Mouse (Mus musculus) neural tube, embryonic 12.5 days (tissue): ENCODE measurements around the gene 1700029I15Rik. TPM values are rescaled to one million over a fixed set of nuclear protein-coding genes. Genes with fewer than 3 reads are reported as not detected.
A peak's percentile ranks its signal among the peaks of the same experiment; 100 is the strongest.

ENCODE experiments used
- ATAC-seq: fragments of 200-750 bp; cut with Nextera tagmentation; 2 replicates; pipeline ENCODE4 v1.8.0; 2017; ENCODE audit warnings: low read depth, mild to moderate bottlenecking, moderate TSS enrichment, moderate library complexity; ENCODE audit not compliant: low FRiP score
- H3K27ac ChIP-seq: fragments of 300-500 bp; sonication (generic); 2 replicates; pipeline ENCODE4 v1.5.1; 2016
- H3K27me3 ChIP-seq: fragments of 300-500 bp; sonication (generic); replicated peaks from 2 replicates; pipeline ENCODE4 v1.6.1; 2016; ENCODE audit warnings: mild to moderate bottlenecking
- H3K36me3 ChIP-seq: fragments of 300-500 bp; sonication (generic); 2 replicates; pipeline ENCODE4 v1.6.1; 2016; ENCODE audit warnings: mild to moderate bottlenecking
- H3K4me1 ChIP-seq: fragments of 300-500 bp; sonication (generic); 2 replicates; pipeline ENCODE4 v1.6.1; 2016
- H3K4me2 ChIP-seq: fragments of 300-500 bp; sonication (generic); replicated peaks from 2 replicates; pipeline ENCODE4 v1.6.1; 2016; ENCODE audit warnings: mild to moderate bottlenecking
- H3K4me3 ChIP-seq: fragments of 300-500 bp; sonication (generic); 2 replicates; pipeline ENCODE4 v1.5.1; 2016
- H3K9ac ChIP-seq: fragments of 300-500 bp; sonication (generic); 2 replicates; pipeline ENCODE4 v1.6.1; 2016; ENCODE audit warnings: mild to moderate bottlenecking
- H3K9me3 ChIP-seq: fragments of 300-500 bp; sonication (generic); 2 replicates; pipeline ENCODE4 v1.6.1; 2016; ENCODE audit warnings: mild to moderate bottlenecking
- WGBS: fragments of 180-500 bp; shearing (Covaris S2); methylation state at CpG from one replicate; pipeline ENCODE4 v1.1.7; 2016; 5-methylcytosine and 5-hydroxymethylcytosine counted together
- microRNA-seq: library from miRNA; unstranded; fragments of <30 nt; microRNA quantifications from one replicate; pipeline ENCODE4, GENCODE M21; 2017
- polyA plus RNA-seq: library from polyadenylated mRNA; unstranded; fragments of >200 nt; fragmentation: Nextera tagmentation; extraction: Ambion mirVana; gene quantifications from 2 replicates; pipeline ENCODE4 v1.2.1, GENCODE M21; 2016

Gene 1700029I15Rik
- polyA plus RNA-seq, 1 experiment from 2014 or later, result 7.3 TPM

DNA sequence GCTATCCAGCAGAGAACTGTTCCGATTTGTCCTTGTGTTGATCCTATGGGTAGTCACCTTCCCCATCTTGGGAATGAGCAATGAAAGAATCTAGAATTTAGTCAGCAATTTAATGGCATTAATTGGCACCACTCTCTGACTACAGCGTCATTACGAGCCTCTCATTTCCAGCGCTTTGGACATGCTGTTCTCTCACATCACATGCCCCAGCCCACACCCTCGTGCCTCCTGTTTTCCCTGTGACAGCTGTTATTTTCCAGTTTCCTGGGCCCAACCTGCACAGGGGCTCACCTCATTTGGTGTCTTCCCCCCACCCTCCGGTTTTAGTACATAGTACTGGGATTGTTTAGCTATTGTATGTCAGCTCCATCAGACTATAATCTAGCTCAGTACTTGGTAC is 52.7 kb downstream of the 1700029I15Rik start:
- no peaks in the 10 kb centered on the region for H3K9me3 ChIP-seq
- H3K9ac ChIP-seq, result 0 out of 2 replicates have a peak overlapping the region, but pooled peaks have one; percentile 40
- peaks cover 31% of the 10 kb centered on the region for H3K4me1 ChIP-seq

More for the DNA sequence above, 52.7 kb downstream of the 1700029I15Rik start:
- Histone ChIP-seq H3K4me3 (no peak overlapping the region), H3K36me3 (no peaks in the 10 kb centered on the region), H3K27ac (no peak overlapping the region), H3K27me3 (peaks cover 3% of the 10 kb centered on the region), H3K4me2 (peak overlapping the region; percentile 81)
- 58% methylated on average over 6 of the region's 6 CpGs for WGBS
- ATAC-seq, result no peak

Small RNA genes lying within 50 kb of the gene (microRNA-seq; reads per million reads assigned to microRNA genes)
- gene Mir7000, result 0.66 reads per million

Other genes starting within 250 kb of the 1700029I15Rik start
- 26.5 and 28.7 TPM in 2 replicates for gene Pex16, start 7.9 kb upstream of the 1700029I15Rik start, polyA plus RNA-seq
- 1.8 and 2.6 TPM in 2 replicates for gene Large2, start 7.7 kb upstream of the 1700029I15Rik start, polyA plus RNA-seq
- gene Mapk8ip1, start 18.7 kb downstream of the 1700029I15Rik start, polyA plus RNA-seq, result 144 and 154 TPM in 2 replicates
- gene Cry2, start 51.5 kb downstream of the 1700029I15Rik start, polyA plus RNA-seq, result 32.7 and 33.6 TPM in 2 replicates
- 10.1 and 11.6 TPM in 2 replicates for gene Slc35c1, start 78.0 kb downstream of the 1700029I15Rik start, polyA plus RNA-seq
- 8.4 and 10.8 TPM in 2 replicates for gene Chst1, start 217.2 kb downstream of the 1700029I15Rik start, polyA plus RNA-seq